Mouse (Mus musculus) G1E (cell line): ENCODE data around the gene Optc.

Experiments
- CTCF ChIP-seq: IDR thresholded peaks from 2 replicates; pipeline ENCODE4 v1.5.1; 2012; ENCODE audit warnings: low read depth, low read length, inconsistent platforms, mixed read lengths
- GATA1 ChIP-seq: IDR thresholded peaks from 2 replicates; pipeline ENCODE4 v1.6.1; 2012; ENCODE audit warnings: borderline replicate concordance, low read length, inconsistent platforms, mixed read lengths
- GATA2 ChIP-seq: IDR thresholded peaks from 2 replicates; pipeline ENCODE4 v1.6.1; 2012; ENCODE audit warnings: low read depth, low read length, inconsistent platforms, borderline replicate concordance
- POLR2AphosphoS5 ChIP-seq: IDR thresholded peaks from 2 replicates; pipeline ENCODE4 v1.6.1; 2012; ENCODE audit warnings: low read depth, low read length, inconsistent platforms; ENCODE audit not compliant: insufficient replicate concordance
- TAL1 ChIP-seq: conservative IDR thresholded peaks from 2 replicates; pipeline ENCODE4 v1.6.1; 2012; ENCODE audit warnings: low read depth, low read length, inconsistent platforms, mixed read lengths

GRCm38 (mm10) chr1:133884746-133885145 is 23.1 kb downstream of the Optc start:
- TF ChIP-seq GATA2: no peak
- TF ChIP-seq CTCF: no peak
- TF ChIP-seq GATA1: no peak
- no peak for TF ChIP-seq POLR2AphosphoS5
- no peak for TF ChIP-seq TAL1
